Mouse (Mus musculus) adrenal gland, postnatal 36 days (tissue): Measurements from ENCODE around the gene Rab11fip5. TPM values are rescaled to one million over a fixed set of nuclear protein-coding genes. Genes with fewer than 3 reads are reported as not detected.
A peak's percentile ranks its signal among the peaks of the same experiment; 100 is the strongest.

Source experiments
- DNase-seq, 2 experiments: peaks; one replicate each; pipeline ENCODE4 v3.0.0; 2021; ENCODE audit warnings: mixed read lengths in 1 of 2
- microRNA-seq: library from miRNA; unstranded; fragments of <30 nt; microRNA quantifications from one replicate; pipeline ENCODE4 v1.2.0, GENCODE M21; 2021
- total RNA-seq, 2 experiments: library from RNA; stranded (reverse); gene quantifications; 2 replicates each; pipeline ENCODE4 v1.2.3; 2021

Gene Rab11fip5
- total RNA-seq, 2 experiments from 2014 or later, result 32.6 to 35.8 TPM

- DNase-seq, result no peak
These were observed 60.2 kb downstream of the Rab11fip5 start for GRCm38 (mm10) chr6:85314064-85314798.

GRCm38 (mm10) chr6:85307894-85308293 lies 66.5 kb downstream of the Rab11fip5 start:
- no peak for DNase-seq

- no peak for DNase-seq
These were observed 68.1 kb downstream of the Rab11fip5 start for GRCm38 (mm10) chr6:85306375-85306774.

GRCm38 (mm10) chr6:85305826-85306225 lies 68.6 kb downstream of the Rab11fip5 start:
- DNase-seq, result no peak

- no peak for DNase-seq
These were observed 69.5 kb downstream of the Rab11fip5 start for GRCm38 (mm10) chr6:85304966-85305365.

- DNase-seq, result peak; percentile 20 to 33
These were observed 71.9 kb downstream of the Rab11fip5 start for GRCm38 (mm10) chr6:85302326-85303055.

GRCm38 (mm10) chr6:85295384-85296167 lies 78.9 kb downstream of the Rab11fip5 start:
- DNase-seq, result peak; percentile 68 to 85

- no peak for DNase-seq
These were observed 80.4 kb downstream of the Rab11fip5 start for GRCm38 (mm10) chr6:85294004-85294379.

GRCm38 (mm10) chr6:85293255-85294003 lies 81.0 kb downstream of the Rab11fip5 start:
- peak in 1 of 2 experiments; percentile 53 for DNase-seq

- DNase-seq, result peak in 1 of 2 experiments; percentile 13
These were observed 83.3 kb downstream of the Rab11fip5 start for GRCm38 (mm10) chr6:85290869-85291824.

GRCm38 (mm10) chr6:85288193-85288857 lies 86.1 kb downstream of the Rab11fip5 start:
- DNase-seq, result no peak

GRCm38 (mm10) chr6:85286283-85287047 lies 88.0 kb downstream of the Rab11fip5 start:
- DNase-seq, result no peak

Small RNAs within 50 kb of the gene (microRNA-seq; reads per million reads assigned to microRNA genes)
- gene Mir705, result not detected

Other genes with a start within 250 kb of the Rab11fip5 start
- gene Spr, start 236.9 kb downstream of the Rab11fip5 start, total RNA-seq, result 10 to 100 TPM; 57.5 to 85.7 TPM
- gene Emx1, start 187.2 kb downstream of the Rab11fip5 start, total RNA-seq, result not detected
- gene Sfxn5, start 41.2 kb downstream of the Rab11fip5 start, total RNA-seq, result 10 to 100 TPM; 19.9 to 20.5 TPM
- not detected for gene Noto, start 49.3 kb upstream of the Rab11fip5 start, total RNA-seq
- gene Smyd5, start 57.4 kb upstream of the Rab11fip5 start, total RNA-seq, result 10 to 100 TPM; 31.2 to 35.9 TPM
- 100 to 1,000 TPM; 267 to 301 TPM for gene Cct7, start 76.9 kb upstream of the Rab11fip5 start, total RNA-seq
- 10 to 100 TPM; 11.5 to 14.4 TPM for gene Pradc1, start 77.3 kb upstream of the Rab11fip5 start, total RNA-seq
- gene Fbxo41, start 128.4 kb upstream of the Rab11fip5 start, total RNA-seq, result under 1 TPM; 0.40 to 0.53 TPM
- not detected for gene Egr4, start 139.0 kb upstream of the Rab11fip5 start, total RNA-seq
- gene Alms1, start 212.9 kb upstream of the Rab11fip5 start, total RNA-seq, result 10 to 100 TPM; 10.1 to 12.0 TPM